In the genomic region with DNA sequence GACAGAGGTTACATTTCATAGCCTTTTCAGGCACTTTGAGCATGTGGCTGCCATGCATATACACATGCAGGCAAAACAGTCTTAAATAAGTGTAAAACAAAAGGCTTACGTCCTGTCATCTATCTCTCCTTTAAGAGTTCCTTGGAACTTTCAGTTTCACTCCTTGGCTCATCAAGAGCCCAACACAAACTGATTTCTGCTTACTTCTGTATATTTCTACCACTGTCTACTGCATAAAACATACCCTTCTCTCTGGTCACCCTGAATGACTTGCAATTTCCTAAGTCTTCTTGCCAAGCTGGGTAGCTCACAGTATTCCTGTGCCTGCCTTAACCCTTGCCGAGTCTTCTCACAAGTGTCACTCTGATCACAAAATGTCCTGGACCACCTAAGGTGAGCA, we compare ENCODE assay signal across 27 mouse cellular contexts.
"Had no signal": no experiment of that assay in that cellular context is flagged by ENCODE, and none has a peak within 500 bp of the region (broad histone marks: within the 10 kb centered on the region; RNA-seq: fewer than 3 reads in every experiment).

No protein-coding gene starts in this region.

- H3K4me1 ChIP-seq: heart, embryonic 10.5 days; heart, embryonic 15.5 days; hindbrain, embryonic 12.5 days; intestine, embryonic 15.5 days; liver, embryonic 13.5 days had no signal

- H3K27me3 ChIP-seq: heart, embryonic 13.5 days; heart, embryonic 15.5 days; hindbrain, embryonic 12.5 days; intestine, embryonic 15.5 days; limb, embryonic 12.5 days; liver, embryonic 13.5 days had no signal

- H3K36me3 ChIP-seq: heart, embryonic 10.5 days; heart, embryonic 15.5 days; hindbrain, embryonic 12.5 days; intestine, embryonic 15.5 days; limb, embryonic 10.5 days; liver, embryonic 13.5 days had no signal

- H3K4me3 ChIP-seq: gastrocnemius, adult 2 months; heart, embryonic 10.5 days; heart, embryonic 13.5 days; heart, embryonic 15.5 days; hindbrain, embryonic 10.5 days; hindbrain, embryonic 12.5 days; intestine, embryonic 15.5 days; layer of hippocampus, adult 2 months; left cerebral cortex, adult 2 months; limb, embryonic 10.5 days; limb, embryonic 12.5 days; liver, embryonic 13.5 days had no signal

- ATAC-seq: inflammation-experienced regulatory T-cells, adult 6 months; intestine, embryonic 15.5 days; intestine, postnatal 0 days had no signal

- H3K4me2 ChIP-seq: heart, embryonic 13.5 days; heart, embryonic 15.5 days; hindbrain, embryonic 12.5 days; hindbrain, embryonic 14.5 days; intestine, embryonic 15.5 days; limb, embryonic 12.5 days; liver, embryonic 11.5 days; liver, embryonic 13.5 days had no signal

- H3K27ac ChIP-seq: gastrocnemius, adult 2 months; heart, embryonic 10.5 days; heart, embryonic 13.5 days; heart, embryonic 15.5 days; hindbrain, embryonic 10.5 days; hindbrain, embryonic 12.5 days; hindbrain, embryonic 14.5 days; intestine, embryonic 15.5 days; layer of hippocampus, adult 2 months; left cerebral cortex, adult 2 months; limb, embryonic 10.5 days; limb, embryonic 12.5 days; liver, embryonic 13.5 days had no signal

- DNase-seq: gastrocnemius, adult 2 months; gastrocnemius, postnatal 10 days; gastrocnemius, postnatal 25 days; heart, adult 11 months; heart, postnatal 14 days; heart, postnatal 36 days; kidney, adult 18-20 months; kidney, adult 8-10 months; kidney, postnatal 10 days; kidney, postnatal 25 days; kidney, postnatal 4 days; liver; liver, embryonic 13.5 days had no signal

- H3K9me3 ChIP-seq: heart, embryonic 10.5 days; heart, embryonic 13.5 days; heart, embryonic 15.5 days; hindbrain, embryonic 10.5 days; hindbrain, embryonic 12.5 days; intestine, embryonic 15.5 days; limb, embryonic 10.5 days; limb, embryonic 12.5 days; liver, embryonic 13.5 days had no signal

- H3K9ac ChIP-seq: heart, embryonic 13.5 days; heart, embryonic 15.5 days; hindbrain, embryonic 12.5 days; hindbrain, embryonic 14.5 days; intestine, embryonic 15.5 days; limb, embryonic 12.5 days; liver, embryonic 13.5 days had no signal
